24 mouse cellular contexts compared by ENCODE assay signal in the genomic region with DNA sequence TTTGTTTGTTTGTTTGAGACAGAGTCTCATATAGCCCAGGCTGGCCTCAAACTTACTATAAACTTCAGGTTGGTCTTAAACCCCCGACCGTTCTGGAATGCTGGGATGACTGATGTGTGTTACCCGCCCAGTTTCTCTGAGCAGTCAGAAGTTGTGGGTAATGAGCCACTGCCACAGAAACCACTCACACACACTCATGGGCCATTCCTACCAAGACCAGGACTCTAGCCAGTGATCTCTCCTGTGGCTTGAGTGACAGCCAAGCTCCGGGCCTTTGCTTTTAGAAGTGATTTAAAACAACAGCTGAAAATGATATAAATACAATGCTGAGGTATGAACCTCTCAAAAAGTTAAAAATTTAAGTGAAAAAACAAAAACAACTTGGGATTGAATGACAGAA.
"Had no signal": no experiment of that assay in that cellular context is flagged by ENCODE, and none has a peak within 500 bp of the region (broad histone marks: within the 10 kb centered on the region; RNA-seq: fewer than 3 reads in every experiment).

No protein-coding gene starts in this region.

- H3K4me1 ChIP-seq: liver, embryonic 12.5 days; liver, embryonic 15.5 days; lung, embryonic 15.5 days; neural tube, embryonic 12.5 days had no signal

- H3K9me3 ChIP-seq: limb, embryonic 10.5 days; limb, embryonic 13.5 days; liver, embryonic 12.5 days; liver, embryonic 15.5 days; lung, embryonic 15.5 days; midbrain, embryonic 13.5 days; neural tube, embryonic 12.5 days; neural tube, embryonic 15.5 days had no signal

- H3K9ac ChIP-seq: limb, embryonic 13.5 days; liver, embryonic 12.5 days; liver, embryonic 15.5 days; lung, embryonic 15.5 days; midbrain, embryonic 13.5 days; neural tube, embryonic 12.5 days; neural tube, embryonic 15.5 days had no signal

- H3K4me3 ChIP-seq: layer of hippocampus, adult 2 months; limb, embryonic 10.5 days; limb, embryonic 13.5 days; liver, embryonic 12.5 days; liver, embryonic 15.5 days; lung, embryonic 15.5 days; midbrain, embryonic 13.5 days; neural tube, embryonic 12.5 days; neural tube, embryonic 15.5 days had no signal

- H3K4me2 ChIP-seq: limb, embryonic 13.5 days; liver, embryonic 12.5 days; liver, embryonic 15.5 days; lung, embryonic 15.5 days; midbrain, embryonic 13.5 days; neural tube, embryonic 12.5 days; neural tube, embryonic 15.5 days had no signal

- H3K27ac ChIP-seq: kidney, postnatal 0 days; layer of hippocampus, adult 2 months; limb, embryonic 10.5 days; limb, embryonic 13.5 days; liver, embryonic 12.5 days; liver, embryonic 15.5 days; lung, embryonic 15.5 days; midbrain, embryonic 13.5 days; neural tube, embryonic 12.5 days; neural tube, embryonic 15.5 days; stomach, postnatal 0 days had no signal

- H3K27me3 ChIP-seq: limb, embryonic 13.5 days; liver, embryonic 12.5 days; liver, embryonic 15.5 days; lung, embryonic 15.5 days; midbrain, embryonic 13.5 days; neural tube, embryonic 12.5 days; neural tube, embryonic 15.5 days had no signal

- DNase-seq: kidney, postnatal 25 days; layer of hippocampus, adult 9-11 months; liver; lung, adult 18-20 months; lung, postnatal 14 days; lung, postnatal 4 days; right cerebral cortex, adult 18-20 months; right cerebral cortex, postnatal 14 days; right cerebral cortex, postnatal 4 days; thymus, adult 2 months; thymus, postnatal 14 days; thymus, postnatal 4 days had no signal

- ATAC-seq: liver, embryonic 12.5 days; midbrain, embryonic 13.5 days; midbrain, embryonic 16.5 days had no signal

- H3K36me3 ChIP-seq: limb, embryonic 10.5 days; limb, embryonic 13.5 days; liver, embryonic 12.5 days; liver, embryonic 15.5 days; lung, embryonic 15.5 days; neural tube, embryonic 12.5 days had no signal
